Mouse (Mus musculus) embryonic facial prominence, embryonic 15.5 days (tissue): ENCODE data around the gene Oxsr1. TPM values are rescaled to one million over a fixed set of nuclear protein-coding genes. Genes with fewer than 3 reads are reported as not detected.
A peak's percentile ranks its signal among the peaks of the same experiment; 100 is the strongest.

Source experiments
- ATAC-seq: fragments of 200-750 bp; cut with Nextera tagmentation; 2 replicates; pipeline ENCODE4 v1.8.0; 2017; ENCODE audit warnings: low read depth, moderate TSS enrichment; ENCODE audit not compliant: insufficient number of reproducible peaks, low FRiP score, low TSS enrichment
- H3K27ac ChIP-seq: fragments of 300-500 bp; sonication (generic); replicated peaks from 2 replicates; pipeline ENCODE4 v1.5.1; 2015; ENCODE audit warnings: mild to moderate bottlenecking, inconsistent platforms
- H3K27me3 ChIP-seq: fragments of 300-500 bp; sonication (generic); 2 replicates; pipeline ENCODE4 v1.6.1; 2015; ENCODE audit warnings: inconsistent platforms
- H3K36me3 ChIP-seq: fragments of 300-500 bp; sonication (generic); 2 replicates; pipeline ENCODE4 v1.6.1; 2015; ENCODE audit warnings: mild to moderate bottlenecking, inconsistent platforms
- H3K4me1 ChIP-seq: fragments of 300-500 bp; sonication (generic); 2 replicates; pipeline ENCODE4 v1.6.1; 2015; ENCODE audit warnings: inconsistent platforms
- H3K4me2 ChIP-seq: fragments of 300-500 bp; sonication (generic); replicated peaks from 2 replicates; pipeline ENCODE4 v1.6.1; 2015; ENCODE audit warnings: mild to moderate bottlenecking, inconsistent platforms
- H3K4me3 ChIP-seq: fragments of 300-500 bp; sonication (generic); replicated peaks from 2 replicates; pipeline ENCODE4 v1.5.1; 2015; ENCODE audit warnings: mild to moderate bottlenecking, inconsistent platforms
- H3K9ac ChIP-seq: fragments of 300-500 bp; sonication (generic); 2 replicates; pipeline ENCODE4 v1.6.1; 2015; ENCODE audit warnings: inconsistent platforms
- H3K9me3 ChIP-seq: fragments of 300-500 bp; sonication (generic); replicated peaks from 2 replicates; pipeline ENCODE4 v1.6.1; 2016; ENCODE audit warnings: inconsistent platforms
- WGBS: fragments of 180-500 bp; shearing (Covaris S2); methylation state at CpG from one replicate; pipeline ENCODE4 v1.1.7; 2015; 5-methylcytosine and 5-hydroxymethylcytosine counted together
- polyA plus RNA-seq: library from polyadenylated mRNA; unstranded; fragments of >200 nt; fragmentation: Nextera tagmentation; extraction: Ambion mirVana; gene quantifications from 2 replicates; pipeline ENCODE4 v1.2.1, GENCODE M21; 2015

Oxsr1 gene
- polyA plus RNA-seq, 1 experiment from 2014 or later, result 11.8 TPM

DNA sequence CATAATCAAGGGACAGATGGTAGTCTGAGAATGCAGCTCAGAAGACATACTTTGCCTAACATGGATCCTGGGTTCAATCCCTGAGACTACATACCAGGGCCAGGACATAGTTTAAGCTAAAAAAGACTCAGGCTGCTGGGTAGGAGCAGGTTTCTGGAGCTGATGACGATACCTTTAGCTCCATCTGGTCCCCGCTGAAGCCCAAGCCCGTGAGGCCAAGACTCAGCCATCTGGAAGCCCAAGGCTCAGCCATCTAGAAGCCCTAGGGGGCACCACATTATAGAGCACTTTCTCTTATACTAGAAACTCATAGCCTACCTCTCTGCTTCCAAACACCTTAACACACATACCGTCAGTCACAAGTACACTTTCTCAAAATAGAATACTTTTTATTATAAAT lies 13.3 kb upstream of the Oxsr1 start:
- Histone ChIP-seq H3K9ac (no peak overlapping the region), H3K4me1 (peaks cover 15% of the 10 kb centered on the region), H3K27me3 (no peaks in the 10 kb centered on the region), H3K27ac (no peak overlapping the region), H3K9me3 (no peaks in the 10 kb centered on the region), H3K36me3 (peaks cover 15% of the 10 kb centered on the region), H3K4me3 (no peak overlapping the region), H3K4me2 (no peak overlapping the region)
- ATAC-seq, result no peak
- WGBS, result 84% methylated on average over 4 of the region's 4 CpGs

DNA sequence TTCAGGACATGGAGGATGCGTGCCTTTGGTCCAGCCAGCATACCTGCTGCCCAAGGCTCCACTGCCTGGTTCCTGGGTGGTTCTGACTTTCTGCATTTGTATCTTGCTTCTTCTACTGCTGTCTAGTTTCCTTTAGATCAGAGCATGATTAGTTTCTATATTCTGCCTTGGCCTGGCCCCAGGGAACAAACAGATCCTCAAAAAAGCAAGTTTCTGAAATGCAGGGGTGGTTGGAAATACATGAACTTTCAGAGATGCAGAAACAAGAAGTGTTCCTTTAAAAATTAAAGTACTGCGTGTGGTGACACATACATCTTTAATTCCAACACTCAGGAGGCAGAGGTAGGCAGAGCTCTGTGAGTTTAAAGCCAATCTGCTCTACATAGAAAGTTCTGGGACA lies 12.6 kb upstream of the Oxsr1 start:
- ATAC-seq, result no peak
- Histone ChIP-seq H3K9me3 (no peaks in the 10 kb centered on the region), H3K9ac (no peak overlapping the region), H3K36me3 (peaks cover 15% of the 10 kb centered on the region), H3K4me3 (no peak overlapping the region), H3K27ac (no peak overlapping the region), H3K27me3 (no peaks in the 10 kb centered on the region), H3K4me1 (peaks cover 11% of the 10 kb centered on the region), H3K4me2 (no peak overlapping the region)
- 90% methylated on average over 2 of the region's 2 CpGs for WGBS

DNA sequence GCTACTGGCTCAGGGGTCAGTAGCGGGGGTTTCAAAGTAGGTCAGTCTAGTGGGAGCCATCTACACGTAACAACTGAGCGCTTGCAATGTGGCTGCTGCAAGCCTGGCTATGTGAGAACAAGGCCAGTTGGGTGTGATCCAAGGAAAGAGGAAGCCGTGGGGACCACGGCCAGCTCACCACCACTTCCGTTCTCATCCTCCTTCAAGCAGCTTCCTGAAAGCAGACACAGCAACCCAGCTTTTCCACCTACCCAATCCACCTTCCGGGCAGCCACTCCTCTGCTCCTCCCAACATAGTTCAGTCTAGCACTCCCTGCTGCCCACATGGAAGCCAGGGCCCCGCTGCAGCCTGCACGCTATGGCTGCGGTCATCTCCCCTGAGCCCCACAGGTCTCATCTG lies 12.1 kb upstream of the Oxsr1 start:
- 61% methylated on average over 10 of the region's 10 CpGs for WGBS
- H3K9ac ChIP-seq, result no peak overlapping the region
- H3K4me3 ChIP-seq, result no peak overlapping the region
- no peak overlapping the region for H3K4me2 ChIP-seq
- peaks cover 8% of the 10 kb centered on the region for H3K4me1 ChIP-seq
- H3K36me3 ChIP-seq, result peaks cover 15% of the 10 kb centered on the region
- no peak; the same call in 1 of the 2 replicates for ATAC-seq
- no peak overlapping the region for H3K27ac ChIP-seq
- H3K27me3 ChIP-seq, result no peaks in the 10 kb centered on the region
- no peaks in the 10 kb centered on the region for H3K9me3 ChIP-seq

DNA sequence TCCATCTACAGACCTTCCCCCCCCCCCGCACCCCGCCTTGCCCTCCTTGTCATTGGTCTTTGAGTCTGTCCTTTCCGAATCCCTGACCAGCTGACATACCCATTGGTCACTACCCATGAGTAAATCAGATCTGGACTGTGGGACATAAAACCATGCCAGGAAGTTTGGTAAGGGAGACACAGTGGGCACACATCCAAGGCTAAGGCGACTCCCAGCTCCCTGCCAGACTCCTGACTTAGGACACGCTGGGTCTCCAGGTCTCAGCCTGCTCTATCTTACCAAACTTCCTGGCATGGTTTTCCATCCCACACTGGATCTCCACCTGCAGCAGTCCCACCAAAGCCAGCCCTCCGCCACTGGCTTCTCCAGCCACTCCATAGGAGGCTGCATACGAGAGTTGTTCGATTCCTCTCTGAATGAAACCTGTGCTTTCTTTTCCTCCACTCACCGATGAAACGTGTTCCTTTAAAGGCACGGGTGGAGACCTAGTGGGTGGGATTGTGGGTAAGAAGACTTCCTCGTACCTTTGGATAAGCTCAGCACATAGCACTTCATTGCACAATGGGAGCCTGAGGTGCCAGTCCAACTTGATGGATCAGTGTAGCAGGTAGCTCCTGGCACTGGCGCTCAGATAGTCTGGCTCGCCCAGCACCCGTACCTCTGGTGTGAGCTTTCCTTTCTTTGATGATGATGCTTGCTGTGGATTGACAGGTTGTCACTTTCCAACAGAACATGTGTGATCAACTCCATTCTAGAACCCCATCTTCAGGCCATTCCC lies 8.1 kb upstream of the Oxsr1 start:
- no peaks in the 10 kb centered on the region for H3K9me3 ChIP-seq
- no peak overlapping the region for H3K9ac ChIP-seq
- no peak for ATAC-seq
- no peak overlapping the region for H3K4me2 ChIP-seq
- WGBS, result 77% methylated on average over 15 of the region's 15 CpGs
- 0 out of 2 replicates have a peak overlapping the region, but pooled peaks have one; percentile 6 for H3K4me3 ChIP-seq
- no peaks in the 10 kb centered on the region for H3K36me3 ChIP-seq
- H3K4me1 ChIP-seq, result peaks cover 3% of the 10 kb centered on the region
- peak overlapping the region; percentile 41; the same call in 1 of the 2 replicates for H3K27ac ChIP-seq
- H3K27me3 ChIP-seq, result no peaks in the 10 kb centered on the region

DNA sequence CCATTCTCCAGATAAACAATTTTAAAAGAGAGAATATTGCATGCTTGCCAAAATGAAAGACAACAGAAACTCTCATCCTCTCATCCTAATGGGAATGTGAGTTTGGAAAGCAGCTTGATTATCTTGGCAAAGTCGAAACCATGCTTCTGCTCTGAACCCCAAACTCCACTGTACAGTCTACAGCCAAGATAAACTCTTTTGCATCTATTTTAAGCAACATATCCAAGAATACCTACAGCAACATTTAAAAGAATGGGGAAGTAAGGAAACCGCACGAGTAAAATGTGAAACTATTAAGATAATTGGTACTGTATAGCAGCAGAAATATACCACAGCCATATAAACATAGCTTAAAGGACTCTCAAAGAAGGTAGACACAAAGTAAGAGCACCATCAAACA lies 6.3 kb upstream of the Oxsr1 start:
- H3K9ac ChIP-seq, result no peak overlapping the region
- H3K4me2 ChIP-seq, result no peak overlapping the region
- H3K9me3 ChIP-seq, result no peaks in the 10 kb centered on the region
- H3K4me1 ChIP-seq, result no peaks in the 10 kb centered on the region
- no peak for ATAC-seq
- no peak overlapping the region for H3K27ac ChIP-seq
- 70% methylated on average over 3 of the region's 3 CpGs for WGBS
- no peaks in the 10 kb centered on the region for H3K27me3 ChIP-seq
- no peaks in the 10 kb centered on the region for H3K36me3 ChIP-seq
- no peak overlapping the region for H3K4me3 ChIP-seq

DNA sequence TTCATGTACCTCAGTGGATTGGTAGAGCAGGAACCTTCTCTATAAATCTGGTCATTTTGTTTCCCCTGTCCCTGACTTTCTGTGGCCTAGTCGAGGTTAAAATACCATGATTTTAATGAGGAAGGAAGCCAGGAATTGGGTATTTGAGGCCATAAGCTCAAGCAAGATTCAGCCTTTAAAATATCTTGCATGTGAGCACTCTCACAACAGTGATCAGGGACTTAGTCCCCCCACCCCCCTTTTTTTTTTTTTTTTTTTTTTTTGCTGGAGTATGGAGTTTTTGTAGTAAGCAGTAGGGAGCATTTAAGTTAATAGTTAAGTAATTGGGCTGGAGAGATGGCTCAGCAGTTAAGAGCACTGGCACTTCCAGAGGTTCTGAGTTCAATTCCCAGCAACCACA lies 1.9 kb upstream of the Oxsr1 start:
- Histone ChIP-seq H3K27me3 (no peaks in the 10 kb centered on the region), H3K4me3 (no peak overlapping the region), H3K4me2 (no peak overlapping the region), H3K9ac (no peak overlapping the region), H3K9me3 (no peaks in the 10 kb centered on the region), H3K36me3 (no peaks in the 10 kb centered on the region), H3K4me1 (peaks cover 14% of the 10 kb centered on the region), H3K27ac (no peak overlapping the region)
- WGBS, result 64% methylated on average over 1 of the region's 1 CpGs
- ATAC-seq, result no peak

DNA sequence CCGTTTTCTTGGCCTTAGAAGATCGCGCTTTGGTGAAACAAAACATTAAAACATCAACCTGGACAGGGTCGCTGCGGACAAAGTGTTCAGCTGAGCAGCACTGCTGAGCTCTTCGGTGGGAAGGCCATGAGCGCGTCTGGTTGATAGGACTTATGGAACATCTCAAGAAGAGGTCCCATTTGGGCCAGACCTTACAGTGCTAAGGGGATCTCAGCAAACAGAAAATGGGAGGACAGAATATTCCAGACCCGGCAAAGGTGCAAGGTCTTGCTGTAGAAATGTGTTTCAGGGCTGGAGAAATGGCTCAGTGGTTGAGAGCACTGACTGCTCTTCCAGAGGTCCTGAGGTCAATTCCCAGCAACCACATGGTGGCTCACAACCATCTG lies 1.0 kb upstream of the Oxsr1 start:
- Histone ChIP-seq H3K36me3 (no peaks in the 10 kb centered on the region), H3K4me1 (peaks cover 14% of the 10 kb centered on the region), H3K27me3 (no peaks in the 10 kb centered on the region), H3K4me3 (peak overlapping the region; percentile 94), H3K9ac (peak overlapping the region; percentile 41; the same call in 1 of the 2 replicates), H3K4me2 (peak overlapping the region; percentile 98), H3K27ac (peak overlapping the region; percentile 94), H3K9me3 (no peaks in the 10 kb centered on the region)
- no peak for ATAC-seq
- WGBS, result 6% methylated on average over 9 of the region's 9 CpGs

DNA sequence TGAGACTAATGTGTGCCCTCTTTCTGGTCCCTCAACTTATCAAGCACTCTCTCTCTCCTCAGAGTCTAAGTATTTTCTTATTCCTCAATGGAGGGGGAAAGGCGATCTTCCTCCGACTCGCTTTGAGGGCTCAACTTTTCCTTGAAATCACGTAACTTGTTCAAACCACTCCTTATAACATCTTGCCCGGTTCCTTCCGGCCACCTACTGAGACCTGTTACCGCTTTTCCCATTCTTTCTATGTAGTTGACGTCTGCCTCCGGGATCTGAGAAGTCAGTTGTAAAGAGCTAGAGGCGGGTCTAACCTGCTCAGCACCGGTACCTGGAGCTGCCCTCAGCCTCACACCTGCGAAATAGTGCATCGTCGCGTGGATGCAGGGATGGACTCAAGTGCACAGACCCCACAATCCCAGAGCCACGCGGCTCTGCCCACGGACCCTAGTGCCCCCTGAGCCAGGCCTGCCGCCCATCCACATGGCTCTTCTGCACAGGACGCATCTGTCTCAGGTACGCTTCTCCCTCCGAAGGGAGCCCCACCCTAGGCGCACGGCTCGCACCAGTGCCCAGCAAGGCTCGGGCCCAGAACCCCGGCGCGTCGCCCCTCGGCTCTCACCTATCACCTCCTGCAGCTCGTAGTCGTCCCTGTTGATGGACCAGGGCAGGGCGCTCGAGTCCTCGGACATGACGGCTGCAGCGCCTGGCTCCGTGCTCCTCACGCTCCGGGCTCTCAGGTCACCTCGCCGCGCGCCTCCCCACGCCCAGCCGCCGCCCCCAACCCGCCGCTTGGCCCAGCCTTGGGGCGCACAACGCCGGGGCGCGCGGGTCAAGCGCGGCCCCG lies 616 bp downstream of the Oxsr1 start:
- under 1% methylated on average over 58 of the region's 59 CpGs for WGBS
- Histone ChIP-seq H3K9ac (peak overlapping the region; percentile 79), H3K36me3 (no peaks in the 10 kb centered on the region), H3K4me1 (peaks cover 14% of the 10 kb centered on the region), H3K9me3 (no peaks in the 10 kb centered on the region), H3K4me3 (peak overlapping the region; percentile 94), H3K27ac (peak overlapping the region; percentile 94), H3K27me3 (no peaks in the 10 kb centered on the region), H3K4me2 (peak overlapping the region; percentile 98)
- ATAC-seq, result peak; percentile 18

DNA sequence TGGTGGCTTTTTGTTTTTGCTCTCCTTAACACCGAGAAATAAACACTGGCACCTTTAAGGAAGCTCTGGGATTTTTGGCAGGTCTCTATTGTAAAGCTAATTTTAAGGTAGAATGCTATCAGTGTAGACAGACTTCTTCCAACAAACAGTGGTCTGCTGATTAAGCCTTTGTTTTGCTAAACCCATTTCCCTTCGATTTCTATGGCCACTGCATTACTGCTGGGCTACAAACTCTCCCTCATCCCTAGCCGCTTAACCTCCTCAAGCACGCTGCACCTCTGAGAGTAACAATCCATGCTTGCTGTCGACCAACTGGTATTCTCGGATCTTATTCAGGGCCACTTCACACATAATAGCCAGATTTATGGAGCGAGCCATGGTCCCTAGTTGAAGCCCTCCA lies 1.3 kb downstream of the Oxsr1 start:
- ATAC-seq, result no peak
- Histone ChIP-seq H3K4me1 (peaks cover 14% of the 10 kb centered on the region), H3K36me3 (no peaks in the 10 kb centered on the region), H3K27ac (no peak overlapping the region), H3K4me3 (peak overlapping the region; percentile 94), H3K4me2 (peak overlapping the region; percentile 98), H3K9me3 (no peaks in the 10 kb centered on the region), H3K27me3 (no peaks in the 10 kb centered on the region), H3K9ac (peak overlapping the region; percentile 79; the same call in 1 of the 2 replicates)
- WGBS, result 13% methylated on average over 7 of the region's 7 CpGs

DNA sequence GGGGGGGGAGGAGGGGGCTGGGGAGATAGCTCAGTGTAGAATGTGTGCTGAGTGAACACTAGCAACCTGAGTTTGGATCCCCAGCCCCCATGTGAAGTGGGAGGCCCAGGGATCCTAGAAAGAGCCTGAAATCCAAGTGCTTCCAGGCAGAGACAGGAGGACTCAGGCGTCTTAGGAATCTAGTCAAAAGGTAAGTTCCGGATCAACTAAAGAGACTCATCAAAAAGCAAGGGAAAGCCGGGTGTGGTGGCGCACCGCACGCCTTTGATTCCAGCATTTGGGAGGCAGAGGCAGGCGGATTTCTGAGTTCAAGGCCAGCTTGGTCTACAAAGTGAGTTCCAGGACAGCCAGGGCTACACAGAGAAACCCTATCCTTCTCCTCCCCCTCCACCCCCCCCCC lies 1.8 kb downstream of the Oxsr1 start:
- H3K4me3 ChIP-seq, result no peak overlapping the region
- no peak overlapping the region for H3K27ac ChIP-seq
- H3K36me3 ChIP-seq, result no peaks in the 10 kb centered on the region
- 86% methylated on average over 7 of the region's 7 CpGs for WGBS
- peaks cover 14% of the 10 kb centered on the region for H3K4me1 ChIP-seq
- peak overlapping the region; percentile 98; the same call in 1 of the 2 replicates for H3K4me2 ChIP-seq
- H3K9me3 ChIP-seq, result no peaks in the 10 kb centered on the region
- H3K27me3 ChIP-seq, result no peaks in the 10 kb centered on the region
- ATAC-seq, result no peak
- H3K9ac ChIP-seq, result no peak overlapping the region

DNA sequence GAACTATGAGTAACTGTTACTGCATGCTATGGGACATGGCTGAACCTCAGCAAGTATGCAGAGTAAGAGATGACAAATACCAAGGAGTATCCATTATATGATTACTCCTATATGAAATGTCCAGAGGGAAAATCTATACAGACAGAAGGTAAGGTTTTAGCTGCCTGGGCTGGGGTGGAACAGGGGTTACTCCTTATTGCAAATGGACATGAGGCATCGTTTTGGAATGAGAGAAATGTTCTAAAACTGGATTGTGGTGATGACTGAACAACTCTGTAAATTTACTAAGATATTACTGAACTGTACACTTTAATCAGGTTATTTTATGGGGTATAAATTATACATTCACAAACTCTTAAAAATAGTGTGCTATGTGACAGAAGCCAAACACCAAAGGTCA lies 3.3 kb downstream of the Oxsr1 start:
- no peak for ATAC-seq
- no peak overlapping the region for H3K4me2 ChIP-seq
- no peak overlapping the region for H3K4me3 ChIP-seq
- H3K4me1 ChIP-seq, result peaks cover 14% of the 10 kb centered on the region
- H3K36me3 ChIP-seq, result no peaks in the 10 kb centered on the region
- no peaks in the 10 kb centered on the region for H3K27me3 ChIP-seq
- no peak overlapping the region for H3K9ac ChIP-seq
- no peak overlapping the region for H3K27ac ChIP-seq
- no peaks in the 10 kb centered on the region for H3K9me3 ChIP-seq
- WGBS, result 86% methylated on average over 1 of the region's 1 CpGs
